Mouse (Mus musculus) limb, embryonic 15.5 days (tissue): Measurements from ENCODE around the gene Dnah2. TPM values are rescaled to one million over a fixed set of nuclear protein-coding genes. Genes with fewer than 3 reads are reported as not detected.
A peak's percentile ranks its signal among the peaks of the same experiment; 100 is the strongest.

Source experiments
- ATAC-seq: fragments of 200-750 bp; cut with Nextera tagmentation; 2 replicates; pipeline ENCODE4 v1.8.0; 2017; ENCODE audit warnings: low read depth, moderate TSS enrichment; ENCODE audit not compliant: insufficient number of reproducible peaks, low FRiP score, low TSS enrichment
- H3K27ac ChIP-seq: fragments of 300-500 bp; sonication (generic); 2 replicates; pipeline ENCODE4 v1.5.1; 2015; ENCODE audit warnings: moderate library complexity, mild to moderate bottlenecking, inconsistent platforms
- H3K27me3 ChIP-seq: fragments of 300-500 bp; sonication (generic); 2 replicates; pipeline ENCODE4 v1.6.1; 2015; ENCODE audit warnings: inconsistent platforms
- H3K36me3 ChIP-seq: fragments of 300-500 bp; sonication (generic); 2 replicates; pipeline ENCODE4 v1.6.1; 2015; ENCODE audit warnings: inconsistent platforms
- H3K4me1 ChIP-seq: fragments of 300-500 bp; sonication (generic); 2 replicates; pipeline ENCODE4 v1.6.1; 2015; ENCODE audit warnings: inconsistent platforms
- H3K4me2 ChIP-seq: fragments of 300-500 bp; sonication (generic); 2 replicates; pipeline ENCODE4 v1.6.1; 2015; ENCODE audit warnings: mild to moderate bottlenecking, inconsistent platforms
- H3K4me3 ChIP-seq: fragments of 300-500 bp; sonication (generic); 2 replicates; pipeline ENCODE4 v1.5.1; 2015; ENCODE audit warnings: mild to moderate bottlenecking, inconsistent platforms
- H3K9ac ChIP-seq: fragments of 300-500 bp; sonication (generic); 2 replicates; pipeline ENCODE4 v1.6.1; 2015; ENCODE audit warnings: inconsistent platforms
- H3K9me3 ChIP-seq: fragments of 300-500 bp; sonication (generic); 2 replicates; pipeline ENCODE4 v1.6.1; 2016; ENCODE audit warnings: inconsistent platforms
- WGBS: fragments of 180-500 bp; shearing (Covaris S2); methylation state at CpG from one replicate; pipeline ENCODE4 v1.1.7; 2015; 5-methylcytosine and 5-hydroxymethylcytosine counted together
- polyA plus RNA-seq: library from polyadenylated mRNA; unstranded; fragments of >200 nt; fragmentation: Nextera tagmentation; extraction: Ambion mirVana; gene quantifications from 2 replicates; pipeline ENCODE4 v1.2.1, GENCODE M21; 2015

Dnah2 gene
- polyA plus RNA-seq, 1 experiment from 2014 or later: 3.0 TPM

DNA sequence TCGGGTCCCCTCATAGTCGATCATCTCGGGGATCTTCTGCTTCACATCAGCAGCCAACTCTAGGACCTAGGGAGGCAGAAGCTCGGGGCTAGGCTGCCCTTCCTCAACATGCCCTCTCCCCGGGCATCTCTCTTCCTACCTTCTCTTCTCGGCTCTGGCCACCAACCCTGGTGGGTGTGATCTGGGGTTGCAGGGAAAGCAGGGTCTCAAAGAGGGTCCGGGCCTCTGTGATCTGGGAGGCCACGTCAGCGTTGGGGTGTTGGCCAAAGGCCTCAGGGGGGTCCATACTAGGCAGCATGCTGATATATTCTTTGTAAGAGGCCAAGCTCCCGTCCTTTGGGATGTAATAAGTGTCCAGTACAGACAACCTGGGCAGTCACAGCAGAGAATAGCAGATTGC, 126.1 kb downstream of the Dnah2 start:
- Histone ChIP-seq H3K4me3 (no peak overlapping the region), H3K36me3 (no peaks in the 10 kb centered on the region), H3K9me3 (no peaks in the 10 kb centered on the region), H3K9ac (no peak overlapping the region), H3K4me2 (no peak overlapping the region), H3K4me1 (peaks cover 34% of the 10 kb centered on the region), H3K27me3 (peaks cover 25% of the 10 kb centered on the region), H3K27ac (no peak overlapping the region)
- 89% methylated on average over 10 of the region's 10 CpGs for WGBS
- ATAC-seq: no peak

DNA sequence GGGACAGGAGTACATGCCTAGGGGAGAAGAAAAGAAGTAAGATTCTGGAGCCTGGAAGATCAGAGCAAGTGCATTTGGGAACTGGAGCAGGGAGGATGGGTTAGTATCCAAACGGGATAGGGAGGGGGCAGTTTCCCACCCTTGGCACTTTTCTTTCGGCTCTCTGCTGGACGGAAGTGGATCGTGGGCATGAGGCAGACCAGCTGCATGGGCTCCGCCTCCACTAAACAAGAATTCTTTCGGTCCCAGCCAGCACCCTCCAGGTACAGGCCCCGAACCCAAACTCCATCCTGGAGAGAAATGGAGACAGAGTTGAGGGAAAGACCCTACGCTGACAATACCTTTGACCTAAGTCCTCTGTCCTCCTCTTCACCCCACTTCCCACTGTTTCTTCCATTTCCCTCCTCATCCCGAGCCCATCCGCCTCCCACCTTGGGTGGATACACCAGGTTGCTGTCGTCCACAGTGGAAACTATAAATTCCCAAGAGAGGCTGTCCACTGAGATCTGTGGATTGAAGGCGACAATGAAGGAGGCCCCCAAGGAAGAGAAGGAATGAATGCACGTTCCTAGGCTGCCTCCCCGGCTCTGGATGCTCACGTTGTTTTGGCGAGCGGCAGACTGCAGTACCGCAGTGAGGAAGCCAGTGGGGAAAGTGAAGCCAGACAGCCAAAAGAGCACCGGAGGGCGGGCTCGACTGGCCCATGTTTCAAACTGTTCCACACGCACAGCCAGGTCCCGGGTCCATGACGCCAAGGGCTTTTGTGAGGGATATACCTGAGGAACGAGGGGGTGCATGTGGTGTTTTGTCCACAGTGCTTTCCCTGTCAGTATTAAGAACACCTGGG, 127.6 kb downstream of the Dnah2 start:
- no peaks in the 10 kb centered on the region for H3K9me3 ChIP-seq
- 18% methylated on average over 25 of the region's 25 CpGs for WGBS
- ATAC-seq: no peak
- peaks cover 46% of the 10 kb centered on the region for H3K4me1 ChIP-seq
- H3K27me3 ChIP-seq: peaks cover 25% of the 10 kb centered on the region
- peak overlapping the region; percentile 43; the same call in 1 of the 2 replicates for H3K27ac ChIP-seq
- peak overlapping the region; percentile 94; the same call in 1 of the 2 replicates for H3K4me2 ChIP-seq
- no peak overlapping the region for H3K9ac ChIP-seq
- H3K36me3 ChIP-seq: no peaks in the 10 kb centered on the region
- peak overlapping the region; percentile 62; the same call in 1 of the 2 replicates for H3K4me3 ChIP-seq

DNA sequence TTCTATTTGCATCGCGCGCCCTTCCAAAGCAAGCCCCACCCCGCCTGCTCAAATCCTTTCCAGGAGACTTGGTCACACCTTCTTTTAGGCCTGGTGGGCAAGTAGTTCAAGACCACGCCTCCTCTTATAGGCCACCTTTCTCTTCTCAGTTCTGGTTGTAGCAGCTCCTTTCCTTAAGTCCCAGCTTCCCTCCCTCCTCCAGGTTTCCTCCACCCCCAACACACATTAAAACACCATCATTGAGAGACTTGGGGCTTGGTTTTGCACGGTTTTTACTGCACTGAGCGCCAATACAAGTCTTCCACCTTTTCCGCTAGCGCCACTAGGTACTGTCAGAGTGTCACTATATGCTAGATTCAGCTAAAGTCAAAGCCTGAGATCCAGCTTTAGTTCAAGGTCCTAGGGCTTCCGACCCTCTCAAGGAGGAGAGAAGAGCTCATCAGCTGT, 128.3 kb downstream of the Dnah2 start:
- Histone ChIP-seq H3K4me1 (peaks cover 46% of the 10 kb centered on the region), H3K9ac (0 out of 2 replicates have a peak overlapping the region, but pooled peaks have one; percentile 35), H3K36me3 (no peaks in the 10 kb centered on the region), H3K27ac (peak overlapping the region; percentile 43; the same call in 1 of the 2 replicates), H3K4me3 (peak overlapping the region; percentile 62), H3K9me3 (no peaks in the 10 kb centered on the region), H3K27me3 (peaks cover 25% of the 10 kb centered on the region), H3K4me2 (peak overlapping the region; percentile 94)
- WGBS: 15% methylated on average over 10 of the region's 10 CpGs
- no peak for ATAC-seq

DNA sequence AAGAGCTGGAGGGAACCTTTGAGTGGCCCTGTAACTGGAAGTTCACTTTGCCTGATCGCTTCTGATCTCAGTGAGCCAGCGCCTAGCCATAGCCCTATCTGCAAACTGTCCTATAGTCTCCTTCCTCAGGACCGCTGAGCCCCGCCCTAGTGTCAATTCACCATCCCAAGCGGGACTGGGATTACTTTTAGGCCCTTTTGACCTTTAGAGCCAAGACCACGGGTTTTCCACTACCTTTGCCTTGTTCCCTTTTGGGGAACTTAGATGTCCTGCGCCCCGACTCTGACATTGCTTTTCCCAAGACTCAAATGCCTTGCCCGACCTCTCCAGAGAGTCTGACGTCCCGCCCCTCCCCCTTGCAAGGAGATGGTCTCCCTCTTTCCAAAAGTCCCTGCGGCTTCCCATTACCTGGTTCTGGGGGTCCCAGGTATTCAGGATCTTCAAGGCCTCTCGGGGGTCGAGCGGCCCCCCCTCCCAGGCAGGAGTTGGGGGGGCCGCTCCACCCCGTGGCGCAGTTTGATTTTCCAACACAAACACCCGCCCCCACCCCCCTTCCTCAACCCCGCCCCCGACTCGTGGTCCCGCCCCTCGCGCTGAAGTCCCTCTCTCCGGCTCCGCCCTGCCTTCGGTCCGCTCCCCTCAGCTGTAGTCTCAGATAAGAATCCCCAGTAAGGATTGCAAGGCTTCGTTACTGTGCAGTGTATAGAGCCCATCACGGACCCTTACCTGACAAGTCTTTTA, 128.9 kb downstream of the Dnah2 start:
- Histone ChIP-seq H3K27ac (peak overlapping the region; percentile 98), H3K27me3 (peaks cover 25% of the 10 kb centered on the region), H3K9ac (peak overlapping the region; percentile 35; the same call in 1 of the 2 replicates), H3K4me2 (peak overlapping the region; percentile 94), H3K4me1 (peaks cover 49% of the 10 kb centered on the region), H3K36me3 (no peaks in the 10 kb centered on the region), H3K9me3 (no peaks in the 10 kb centered on the region), H3K4me3 (peak overlapping the region; percentile 62)
- under 1% methylated on average over 31 of the region's 31 CpGs for WGBS
- no peak for ATAC-seq

DNA sequence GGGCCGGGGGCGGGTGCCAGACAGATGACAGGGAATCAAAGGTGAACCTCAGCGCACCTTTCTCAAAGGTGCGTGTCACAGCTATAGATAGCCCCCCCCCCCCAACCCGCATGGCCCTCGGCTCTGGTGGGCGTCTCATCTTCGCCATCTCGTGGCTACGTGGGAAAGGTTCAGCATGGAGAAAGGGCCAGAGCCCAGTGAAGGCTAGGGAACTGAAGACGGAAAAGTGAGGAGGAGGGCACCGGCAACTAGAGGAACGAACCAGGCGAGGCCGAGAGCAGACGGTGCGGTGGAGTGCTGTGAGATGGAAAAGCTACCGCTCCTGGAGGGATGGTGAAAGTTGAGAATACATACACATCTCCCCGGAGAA, 129.5 kb downstream of the Dnah2 start:
- H3K9me3 ChIP-seq: no peaks in the 10 kb centered on the region
- peak overlapping the region; percentile 35; the same call in 1 of the 2 replicates for H3K9ac ChIP-seq
- no peak for ATAC-seq
- peak overlapping the region; percentile 98 for H3K27ac ChIP-seq
- H3K4me1 ChIP-seq: peaks cover 54% of the 10 kb centered on the region
- H3K27me3 ChIP-seq: peaks cover 25% of the 10 kb centered on the region
- H3K36me3 ChIP-seq: no peaks in the 10 kb centered on the region
- peak overlapping the region; percentile 94 for H3K4me2 ChIP-seq
- WGBS: under 1% methylated on average over 19 of the region's 19 CpGs
- H3K4me3 ChIP-seq: peak overlapping the region; percentile 62

DNA sequence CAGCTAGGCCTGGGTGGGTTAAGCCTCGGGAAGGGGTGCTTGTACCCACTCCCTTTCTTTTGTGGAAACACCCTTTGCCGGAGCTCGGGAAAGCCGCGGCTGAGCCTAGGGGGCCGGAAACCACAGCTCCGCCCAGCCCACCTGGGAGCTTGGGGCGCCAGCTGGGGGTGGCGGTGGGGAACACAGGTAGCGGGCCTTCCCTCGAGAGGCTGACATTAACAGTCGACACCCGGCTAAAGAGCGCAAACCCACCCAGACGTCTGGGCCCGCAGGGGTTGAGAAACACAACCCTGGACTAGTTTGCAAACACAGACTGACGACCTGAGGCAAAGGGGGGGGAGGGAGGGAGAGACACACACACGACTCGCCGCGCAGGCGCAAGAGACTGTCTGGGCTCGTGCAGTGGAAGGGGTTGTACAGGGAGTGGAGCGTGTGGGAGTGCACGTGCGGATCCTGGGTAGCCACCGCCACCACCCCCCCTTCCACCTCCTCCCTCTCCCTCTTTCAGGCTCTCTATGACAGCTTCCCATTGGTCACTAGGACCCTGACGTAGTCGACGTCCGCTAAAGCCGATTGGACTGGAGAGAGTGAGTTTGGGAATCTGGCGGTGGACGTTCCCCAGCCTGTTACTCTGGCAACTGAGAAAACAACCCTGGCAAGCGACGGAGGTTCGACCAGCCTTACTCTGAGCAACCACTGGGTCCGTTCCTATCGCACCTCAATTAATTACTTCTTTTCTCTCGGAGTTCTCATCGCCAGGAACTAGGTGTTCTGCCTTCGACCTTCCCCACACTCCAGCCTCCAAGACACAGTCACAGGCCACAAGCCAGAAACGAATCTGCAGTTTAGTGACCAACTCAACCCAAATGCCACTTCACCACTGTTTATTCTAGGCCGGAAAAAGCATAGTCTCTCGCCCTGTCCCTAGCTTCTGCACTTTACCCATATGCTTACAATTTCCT, 130.1 kb downstream of the Dnah2 start:
- H3K4me1 ChIP-seq: peaks cover 61% of the 10 kb centered on the region
- peak overlapping the region; percentile 62 for H3K4me3 ChIP-seq
- WGBS: under 1% methylated on average over 41 of the region's 45 CpGs
- H3K27ac ChIP-seq: peak overlapping the region; percentile 98
- ATAC-seq: peak; percentile 93
- H3K27me3 ChIP-seq: peaks cover 25% of the 10 kb centered on the region
- no peaks in the 10 kb centered on the region for H3K36me3 ChIP-seq
- H3K9me3 ChIP-seq: no peaks in the 10 kb centered on the region
- H3K9ac ChIP-seq: peak overlapping the region; percentile 42
- peak overlapping the region; percentile 94 for H3K4me2 ChIP-seq

DNA sequence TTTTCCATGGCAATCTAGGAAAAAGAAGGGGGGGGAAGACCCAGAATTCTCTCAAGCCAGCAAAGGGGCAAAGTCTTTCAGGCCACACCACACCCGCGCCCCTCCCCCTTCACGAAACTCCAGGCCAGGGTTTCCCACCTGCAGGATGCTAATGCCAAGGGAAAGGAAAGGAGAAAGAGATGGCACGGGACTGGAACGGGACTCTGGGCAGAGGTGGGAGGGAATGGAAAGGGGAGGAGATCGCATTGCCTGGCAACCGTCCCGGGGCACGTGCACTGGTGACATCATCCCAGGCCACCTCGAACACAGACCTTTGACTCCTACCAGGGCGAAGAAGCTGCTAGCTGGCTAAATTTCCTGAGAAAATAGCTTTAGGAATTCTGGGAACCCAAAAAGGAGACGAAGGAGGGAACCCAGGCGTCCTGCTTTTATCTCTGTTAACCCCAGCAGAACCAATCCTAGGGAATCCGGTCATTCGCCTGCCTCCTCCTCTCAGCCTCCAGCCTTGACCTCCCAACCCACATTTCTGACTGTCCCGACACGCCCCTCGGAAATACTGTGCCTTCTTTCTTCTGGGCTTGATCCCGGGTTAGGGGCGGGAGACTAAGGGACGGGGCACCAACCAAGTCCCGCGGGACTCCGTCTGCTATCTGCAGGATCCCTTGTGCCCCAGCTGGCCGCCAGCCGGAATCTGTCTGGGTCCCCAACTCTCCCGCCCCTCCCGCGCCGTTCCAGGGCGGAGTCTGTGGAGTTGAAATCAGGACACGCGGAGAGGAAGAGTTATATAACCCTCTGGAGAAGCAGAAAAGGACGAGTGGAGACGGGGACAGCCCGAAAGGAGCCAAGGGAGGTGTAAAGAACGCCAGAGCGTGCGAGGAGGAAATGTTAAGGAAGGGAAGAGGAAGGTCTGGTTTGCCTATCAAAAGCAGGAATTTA, 131.2 kb downstream of the Dnah2 start:
- Histone ChIP-seq H3K4me3 (peak overlapping the region; percentile 62), H3K9me3 (no peaks in the 10 kb centered on the region), H3K27ac (peak overlapping the region; percentile 98), H3K36me3 (peaks cover 3% of the 10 kb centered on the region; the same call in 1 of the 2 replicates), H3K9ac (peak overlapping the region; percentile 42), H3K27me3 (peaks cover 22% of the 10 kb centered on the region), H3K4me1 (peaks cover 72% of the 10 kb centered on the region), H3K4me2 (peak overlapping the region; percentile 94)
- ATAC-seq: peak; percentile 37
- under 1% methylated on average over 39 of the region's 39 CpGs for WGBS

DNA sequence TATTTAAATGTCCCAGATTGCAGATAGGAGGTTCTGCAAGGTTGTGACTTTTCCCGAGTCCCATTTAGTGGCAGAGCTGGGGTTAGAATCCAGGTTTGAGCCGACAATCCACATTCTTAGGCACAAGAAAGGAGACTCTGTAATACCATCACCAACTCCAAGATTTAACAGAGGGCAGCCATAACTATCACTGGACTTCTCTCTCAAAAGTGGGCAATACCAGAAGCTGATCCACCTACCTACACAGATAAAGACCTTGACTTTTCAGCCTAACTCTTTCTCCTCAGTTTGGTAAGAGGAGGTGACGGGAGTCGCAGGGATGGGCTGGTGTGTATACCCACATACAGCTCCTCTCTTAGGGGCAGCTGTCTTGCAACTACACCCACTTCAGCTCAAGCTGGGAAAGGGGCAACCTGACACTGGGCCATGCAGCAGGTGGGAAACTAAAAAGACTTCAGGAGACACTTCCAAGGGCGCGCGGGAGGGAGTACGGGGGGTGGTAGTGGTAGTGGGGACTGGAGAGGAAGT, 131.9 kb downstream of the Dnah2 start:
- peak overlapping the region; percentile 94 for H3K4me2 ChIP-seq
- peaks cover 7% of the 10 kb centered on the region; the same call in 1 of the 2 replicates for H3K36me3 ChIP-seq
- H3K4me1 ChIP-seq: peaks cover 78% of the 10 kb centered on the region
- peak overlapping the region; percentile 62 for H3K4me3 ChIP-seq
- no peak overlapping the region for H3K9ac ChIP-seq
- WGBS: 5% methylated on average over 8 of the region's 8 CpGs
- peaks cover 15% of the 10 kb centered on the region for H3K27me3 ChIP-seq
- no peaks in the 10 kb centered on the region for H3K9me3 ChIP-seq
- H3K27ac ChIP-seq: peak overlapping the region; percentile 98
- ATAC-seq: no peak

DNA sequence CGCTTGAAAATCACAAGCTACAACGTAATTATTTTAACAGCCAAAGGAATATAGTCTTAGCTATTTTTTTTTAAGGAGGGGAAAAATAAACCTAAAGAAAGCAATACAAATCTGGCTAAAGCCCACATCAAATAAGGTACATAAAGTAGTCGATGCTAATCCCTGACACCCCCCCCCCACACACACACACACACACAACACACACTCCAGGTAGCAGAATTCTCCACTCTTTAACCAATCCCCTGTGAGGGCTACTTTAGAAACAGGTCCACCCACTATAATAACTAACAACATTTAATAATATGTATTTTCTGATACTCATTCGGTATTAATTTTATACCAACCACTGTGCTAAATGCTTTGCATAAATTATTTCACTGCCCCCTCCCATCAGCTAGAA, 132.4 kb downstream of the Dnah2 start:
- peaks cover 10% of the 10 kb centered on the region for H3K27me3 ChIP-seq
- peak overlapping the region; percentile 62 for H3K4me3 ChIP-seq
- no peak overlapping the region for H3K9ac ChIP-seq
- H3K4me2 ChIP-seq: peak overlapping the region; percentile 94
- no peak for ATAC-seq
- H3K27ac ChIP-seq: peak overlapping the region; percentile 98
- peaks cover 7% of the 10 kb centered on the region; the same call in 1 of the 2 replicates for H3K36me3 ChIP-seq
- H3K9me3 ChIP-seq: no peaks in the 10 kb centered on the region
- 0% methylated on average over 4 of the region's 4 CpGs for WGBS
- peaks cover 78% of the 10 kb centered on the region for H3K4me1 ChIP-seq
